Mouse (Mus musculus) gastrocnemius, adult 2 months (tissue): Measurements from ENCODE around the gene Xpa. TPM values are rescaled to one million over a fixed set of nuclear protein-coding genes. Genes with fewer than 3 reads are reported as not detected.

ENCODE experiments used
- DNase-seq: peaks from one replicate; pipeline ENCODE4 v3.0.0; 2022
- H3K27ac ChIP-seq: fragments of 200-600 bp; 2 replicates; pipeline ENCODE4 v1.8.1; 2022; ENCODE audit warnings: mild to moderate bottlenecking
- H3K4me3 ChIP-seq: fragments of 200-600 bp; 2 replicates; pipeline ENCODE4 v1.8.1; 2022; ENCODE audit warnings: mild to moderate bottlenecking, moderate library complexity
- CTCF ChIP-seq: fragments of 200-600 bp; IDR thresholded peaks from 2 replicates; pipeline ENCODE4 v1.8.1; 2022; ENCODE audit warnings: antibody characterized with exemption, mild to moderate bottlenecking, moderate library complexity
- intact Hi-C: fragments of 180-260 bp; cut with DNase I; formaldehyde crosslinking; loops from one replicate; pipeline ENCODE4 v1.15.1; 2025
- total RNA-seq, 2 experiments: library from RNA; stranded (reverse); gene quantifications; 2 replicates each; pipeline ENCODE4 v1.2.3; 2021

Xpa gene
- total RNA-seq, 2 experiments from 2014 or later = 6.0 to 6.9 TPM

GRCm38 (mm10) chr4:46182181-46182580, 13.9 kb downstream of the Xpa start:
- H3K4me3 ChIP-seq = no peak overlapping the region
- no peak for TF ChIP-seq CTCF
- peak; percentile 73 for DNase-seq

GRCm38 (mm10) chr4:46181168-46181567, 14.9 kb downstream of the Xpa start:
- Histone ChIP-seq H3K4me3 (no peak overlapping the region), H3K27ac (peak overlapping the region; percentile 82)
- no peak for TF ChIP-seq CTCF
- DNase-seq = no peak
- intact Hi-C loops = loop anchor here (5.0 kb wide), 1 partner anchor 44 kb away; the partner anchor contains the start of genes Ncbp1 and Tstd2

More at GRCm38 (mm10) chr4:46182181-46182580, 13.9 kb downstream of the Xpa start:
- intact Hi-C loops = loop anchor here (5.0 kb wide), 1 partner anchor 45 kb away; the partner anchor contains the start of genes Ncbp1 and Tstd2
- H3K27ac ChIP-seq = peak overlapping the region; percentile 82

GRCm38 (mm10) chr4:46177496-46177895, 18.6 kb downstream of the Xpa start:
- no peak overlapping the region for H3K27ac ChIP-seq
- no peak overlapping the region for H3K4me3 ChIP-seq
- no peak for TF ChIP-seq CTCF
- intact Hi-C loops = no loop called here
- no peak for DNase-seq

- Histone ChIP-seq H3K27ac (no peak overlapping the region), H3K4me3 (no peak overlapping the region)
- intact Hi-C loops = no loop called here
- DNase-seq = no peak
- no peak for TF ChIP-seq CTCF
Measured at GRCm38 (mm10) chr4:46177018-46177417, 19.1 kb downstream of the Xpa start.

GRCm38 (mm10) chr4:46176313-46176712, 19.8 kb downstream of the Xpa start:
- peak; percentile 30; the same call in 1 of the 2 replicates for TF ChIP-seq CTCF
- intact Hi-C loops = no loop called here
- Histone ChIP-seq H3K27ac (no peak overlapping the region), H3K4me3 (no peak overlapping the region)
- no peak for DNase-seq

GRCm38 (mm10) chr4:46171761-46172160, 24.4 kb downstream of the Xpa start:
- Histone ChIP-seq H3K4me3 (no peak overlapping the region), H3K27ac (no peak overlapping the region)
- intact Hi-C loops = no loop called here
- TF ChIP-seq CTCF = no peak
- no peak for DNase-seq

GRCm38 (mm10) chr4:46165831-46166230, 30.3 kb downstream of the Xpa start:
- intact Hi-C loops = no loop called here
- no peak overlapping the region for H3K4me3 ChIP-seq
- TF ChIP-seq CTCF = no peak
- no peak for DNase-seq
- H3K27ac ChIP-seq = no peak overlapping the region

- no peak overlapping the region for H3K27ac ChIP-seq
- no peak overlapping the region for H3K4me3 ChIP-seq
- TF ChIP-seq CTCF = no peak
- intact Hi-C loops = no loop called here
- no peak for DNase-seq
Measured at GRCm38 (mm10) chr4:46164027-46164426, 32.1 kb downstream of the Xpa start.

- DNase-seq = no peak
- intact Hi-C loops = no loop called here
- H3K27ac ChIP-seq = no peak overlapping the region
- no peak overlapping the region for H3K4me3 ChIP-seq
- TF ChIP-seq CTCF = no peak
Measured at GRCm38 (mm10) chr4:46151903-46152544, 44.1 kb downstream of the Xpa start.

GRCm38 (mm10) chr4:46146881-46147280, 49.2 kb downstream of the Xpa start:
- Histone ChIP-seq H3K4me3 (no peak overlapping the region), H3K27ac (no peak overlapping the region)
- intact Hi-C loops = no loop called here
- TF ChIP-seq CTCF = no peak
- DNase-seq = no peak

- Histone ChIP-seq H3K27ac (no peak overlapping the region), H3K4me3 (no peak overlapping the region)
- TF ChIP-seq CTCF = peak; percentile 43
- intact Hi-C loops = no loop called here
- DNase-seq = no peak
Measured at GRCm38 (mm10) chr4:46144323-46144722, 51.8 kb downstream of the Xpa start.

GRCm38 (mm10) chr4:46138287-46139222, 57.6 kb downstream of the Xpa start, which contains the start of the genes Ncbp1 and Tstd2:
Ncbp1 (plus strand) TSS chr4:46138613.
Tstd2 (minus strand) TSS chr4:46138694.
- H3K27ac ChIP-seq = peak within 1 kb of the TSS; percentile 98
- H3K4me3 ChIP-seq = peak within 1 kb of the TSS; percentile 84
- intact Hi-C loops = loop anchor here (5.0 kb wide), 1 partner anchor 44 kb away; no protein-coding TSS in a partner anchor
- no peak for TF ChIP-seq CTCF
- peak; percentile 94 for DNase-seq
